Comparison of ENCODE assay signal across 9 mouse cellular contexts in genomic region chr15:78914091-78914822, GRCm38 (mm10). TPM values are rescaled to one million over a fixed set of nuclear protein-coding genes. Genes with fewer than 3 reads are reported as not detected.
DNase-seq lines count a peak whose midpoint lies in the region; ATAC-seq and TF ChIP-seq lines count a peak whose summit lies in the region.
"Had no signal": no experiment of that assay in that cellular context is flagged by ENCODE, and none has a peak within 500 bp of the region (broad histone marks: within the 10 kb centered on the region; RNA-seq: fewer than 3 reads in every experiment).

No protein-coding gene starts in this region.

- H3K4me1 ChIP-seq in heart, postnatal 0 days (ENCODE audit: control insufficient read depth, insufficient read depth), result peaks cover 12% of the 10 kb centered on the region; the same call in 1 of the 2 replicates
- H3K4me1 ChIP-seq in liver, embryonic 15.5 days (replicated peaks), result peaks cover 52% of the 10 kb centered on the region
- peaks cover 11% of the 10 kb centered on the region for H3K4me1 ChIP-seq in small intestine, adult 2 months (ENCODE audit: control insufficient read depth, insufficient read depth, insufficient read length, low read length)

- peak; percentile 69 for ATAC-seq in heart, postnatal 0 days (ENCODE audit: insufficient read depth, low read depth)
- peak; percentile 61 for ATAC-seq in liver, embryonic 15.5 days (ENCODE audit: insufficient read depth)
- ATAC-seq in erythroid progenitor cell, adult 5-6 weeks (replicated peaks; ENCODE audit: low FRiP score, poor library complexity, severe bottlenecking), result no peak

- H3K9me3 ChIP-seq in heart, postnatal 0 days (replicated peaks; ENCODE audit: control insufficient read depth, low read length), result no peaks in the 10 kb centered on the region
- H3K9me3 ChIP-seq in liver, embryonic 15.5 days (replicated peaks), result no peaks in the 10 kb centered on the region

- DNase-seq in gastrocnemius, adult 2 months, result peak; percentile 49
- DNase-seq in gastrocnemius, adult 18-20 months (ENCODE audit: low spot score), result no peak
- peak; percentile 81 to 83 for DNase-seq in cerebellum, postnatal 10 days
- no peak for DNase-seq in heart, postnatal 0 days (ENCODE audit: low spot score)

- no peak for TF ChIP-seq POLR2A in small intestine, adult 2 months (IDR thresholded peaks at IDR 0.05; ENCODE audit: low read depth, low read length)

- peak overlapping the region; percentile 63 for H3K27ac ChIP-seq in gastrocnemius, adult 2 months
- 0 out of 2 replicates have a peak overlapping the region, but pooled peaks have one; percentile 18 for H3K27ac ChIP-seq in heart, postnatal 0 days (ENCODE audit: low read depth)
- H3K27ac ChIP-seq in liver, embryonic 15.5 days (replicated peaks), result peak overlapping the region; percentile 70
- H3K27ac ChIP-seq in small intestine, adult 2 months (ENCODE audit: insufficient read depth, low read depth, low read length), result no peak overlapping the region

- peaks cover 37% of the 10 kb centered on the region for H3K79me2 ChIP-seq in C2C12 (ENCODE audit: control insufficient read depth, insufficient read depth)

- H3ac ChIP-seq in C2C12 (ENCODE audit: control insufficient read depth, insufficient read length, low read depth), result peak overlapping the region; percentile 60

- H3K27me3 ChIP-seq in C2C12 (ENCODE audit: control insufficient read depth, insufficient read depth, insufficient read length), result no peaks in the 10 kb centered on the region
- H3K27me3 ChIP-seq in heart, postnatal 0 days (ENCODE audit: control insufficient read depth, insufficient read depth, low read length), result no peaks in the 10 kb centered on the region
- 0 out of 2 replicates have a peak, but pooled peaks cover 6% of the 10 kb centered on the region for H3K27me3 ChIP-seq in liver, embryonic 15.5 days
- H3K27me3 ChIP-seq in small intestine, adult 2 months (ENCODE audit: control insufficient read depth, insufficient read depth, low read length), result no peaks in the 10 kb centered on the region

- intact Hi-C loops in gastrocnemius, adult 2 months (cut with DNase I), result loop anchor here (5.0 kb wide), 1 partner anchor 158 kb away; no protein-coding TSS in a partner anchor

- under 1% methylated on average over 83 of the region's 87 CpGs for WGBS in heart, postnatal 0 days
- under 1% methylated on average over 87 of the region's 87 CpGs for WGBS in liver, embryonic 15.5 days (ENCODE audit: insufficient replicate concordance)
- WGBS in small intestine, adult 2 months, result 2% methylated on average over 87 of the region's 87 CpGs

- H3K4me3 ChIP-seq in gastrocnemius, adult 2 months, result peak overlapping the region; percentile 74
- peak overlapping the region; percentile 69 for H3K4me3 ChIP-seq in C2C12 (ENCODE audit: insufficient read depth, poor library complexity, severe bottlenecking)
- peak overlapping the region; percentile 54 for H3K4me3 ChIP-seq in heart, postnatal 0 days (ENCODE audit: low read depth, low read length)
- H3K4me3 ChIP-seq in liver, embryonic 15.5 days (replicated peaks), result peak overlapping the region; percentile 68
- H3K4me3 ChIP-seq in small intestine, adult 2 months (ENCODE audit: low read depth, low read length), result peak overlapping the region; percentile 61

- H3K79me3 ChIP-seq in C2C12 (ENCODE audit: low read depth), result peaks cover 10% of the 10 kb centered on the region

- no peak for TF ChIP-seq CTCF in gastrocnemius, adult 2 months (IDR thresholded peaks at IDR 0.05)
- no peak for TF ChIP-seq CTCF in C2C12 (IDR thresholded peaks at IDR 0.05; ENCODE audit: control insufficient read depth, insufficient read depth, insufficient read length)
- no peak for TF ChIP-seq CTCF in heart, postnatal 0 days (IDR thresholded peaks at IDR 0.05; ENCODE audit: low read depth)
- TF ChIP-seq CTCF in small intestine, adult 2 months (IDR thresholded peaks at IDR 0.05; ENCODE audit: extremely low read depth, insufficient read length, insufficient replicate concordance, low read depth, low read length), result no peak

- peak overlapping the region; percentile 96 for H3K4me2 ChIP-seq in heart, postnatal 0 days (ENCODE audit: low read depth, low read length)
- H3K4me2 ChIP-seq in liver, embryonic 15.5 days, result peak overlapping the region; percentile 100

- peaks cover 27% of the 10 kb centered on the region for H3K36me3 ChIP-seq in C2C12 (ENCODE audit: control insufficient read depth, insufficient read depth)
- peaks cover 23% of the 10 kb centered on the region for H3K36me3 ChIP-seq in heart, postnatal 0 days (replicated peaks; ENCODE audit: control insufficient read depth, insufficient read depth, low read length)
- H3K36me3 ChIP-seq in liver, embryonic 15.5 days (replicated peaks), result peaks cover 34% of the 10 kb centered on the region
- H3K36me3 ChIP-seq in small intestine, adult 2 months (ENCODE audit: control insufficient read depth, insufficient read depth, low read length), result peaks cover 8% of the 10 kb centered on the region; the same call in 1 of the 2 replicates

- H3K9ac ChIP-seq in heart, postnatal 0 days (replicated peaks; ENCODE audit: low read depth, low read length), result peak overlapping the region; percentile 53
- peak overlapping the region; percentile 69 for H3K9ac ChIP-seq in liver, embryonic 15.5 days

- no peak for TF ChIP-seq EP300 in heart, postnatal 0 days (IDR thresholded peaks at IDR 0.05; ENCODE audit: low read depth)

TF ChIP-seq in C2C12, 6 proteins besides CTCF, POLR2A, EP300 and RAD21:
- TF ChIP-seq USF1 (IDR thresholded peaks at IDR 0.05; ENCODE audit: low read depth) (no peak), MYOD1 (IDR thresholded peaks at IDR 0.05; ENCODE audit: control insufficient read depth, insufficient read length, low read depth) (no peak), CEBPB (IDR thresholded peaks at IDR 0.05; ENCODE audit: low read depth) (no peak), MYOG (IDR thresholded peaks at IDR 0.05; ENCODE audit: control insufficient read depth, extremely low read depth, insufficient read length) (no peak), FOSL1 (IDR thresholded peaks at IDR 0.05; ENCODE audit: insufficient read depth, low read length, poor library complexity, severe bottlenecking) (no peak), MAX (IDR thresholded peaks at IDR 0.05) (no peak)

RNA-seq across cellular contexts. Expression of gene Pdxp, which starts 0.5 kb away (rescaled TPM):
- 1 to 10 TPM; 1.1 to 1.4 TPM for total RNA-seq in gastrocnemius, adult 2 months (2021)
- 1 to 10 TPM; 1.3 to 1.9 TPM for total RNA-seq in gastrocnemius, adult 18-20 months (2021)
- 25.1 TPM for polyA plus RNA-seq in C2C12 (2012; fragmentation: generic; extraction: Trizol)
- 25.8 and 46.0 TPM in 2 replicates for total RNA-seq in heart, postnatal 0 days (2014; rRNA removed; ENCODE audit: low replicate concordance)
- 7.7 and 8.3 TPM in 2 replicates for polyA plus RNA-seq in heart, postnatal 0 days (2015; fragmentation: Nextera tagmentation; extraction: Ambion mirVana)
- 5.4 and 5.6 TPM in 2 replicates for polyA plus RNA-seq in liver, embryonic 15.5 days (2015; fragmentation: Nextera tagmentation; extraction: Ambion mirVana)
- 3.9 and 4.2 TPM in 2 replicates for polyA plus RNA-seq in small intestine, adult 2 months (2012; rRNA removed)
- total RNA-seq in erythroid progenitor cell, adult 5-6 weeks (2015; ENCODE audit: low replicate concordance), result 0.72 and 2.1 TPM in 2 replicates
- total RNA-seq in erythroid progenitor cell, adult 5-6 weeks (2017; ENCODE audit: low replicate concordance), result 1.4 TPM in 1 of 2 replicates, not detected in the other

RNA-seq across cellular contexts. Expression of gene Lgals1, which starts 12.3 kb away (rescaled TPM):
- total RNA-seq in gastrocnemius, adult 2 months (2021), result 100 to 1,000 TPM; 197 to 272 TPM
- total RNA-seq in gastrocnemius, adult 18-20 months (2021), result 100 to 1,000 TPM; 229 to 364 TPM
- 18,755 TPM for polyA plus RNA-seq in C2C12 (2012; fragmentation: generic; extraction: Trizol)
- total RNA-seq in heart, postnatal 0 days (2014; rRNA removed; ENCODE audit: low replicate concordance), result 460 and 709 TPM in 2 replicates
- polyA plus RNA-seq in heart, postnatal 0 days (2015; fragmentation: Nextera tagmentation; extraction: Ambion mirVana), result 800 and 870 TPM in 2 replicates
- 315 and 397 TPM in 2 replicates for polyA plus RNA-seq in liver, embryonic 15.5 days (2015; fragmentation: Nextera tagmentation; extraction: Ambion mirVana)
- polyA plus RNA-seq in small intestine, adult 2 months (2012; rRNA removed), result 51.7 and 77.0 TPM in 2 replicates
- total RNA-seq in erythroid progenitor cell, adult 5-6 weeks (2015; ENCODE audit: low replicate concordance), result 66.7 and 92.6 TPM in 2 replicates
- 67.5 and 70.4 TPM in 2 replicates for total RNA-seq in erythroid progenitor cell, adult 5-6 weeks (2017; ENCODE audit: low replicate concordance)

RNA-seq across cellular contexts. Expression of gene Sh3bp1, which starts 14.7 kb away (rescaled TPM):
- 1 to 10 TPM; 1.4 to 2.0 TPM for total RNA-seq in gastrocnemius, adult 2 months (2021)
- total RNA-seq in gastrocnemius, adult 18-20 months (2021), result 1 to 10 TPM; 1.0 to 1.9 TPM
- 23.4 TPM for polyA plus RNA-seq in C2C12 (2012; fragmentation: generic; extraction: Trizol)
- total RNA-seq in heart, postnatal 0 days (2014; rRNA removed; ENCODE audit: low replicate concordance), result 9.8 and 11.7 TPM in 2 replicates
- polyA plus RNA-seq in heart, postnatal 0 days (2015; fragmentation: Nextera tagmentation; extraction: Ambion mirVana), result 6.4 and 7.0 TPM in 2 replicates
- polyA plus RNA-seq in liver, embryonic 15.5 days (2015; fragmentation: Nextera tagmentation; extraction: Ambion mirVana), result 14.4 and 15.3 TPM in 2 replicates
- 41.3 and 48.8 TPM in 2 replicates for polyA plus RNA-seq in small intestine, adult 2 months (2012; rRNA removed)
- total RNA-seq in erythroid progenitor cell, adult 5-6 weeks (2015; ENCODE audit: low replicate concordance), result 17.7 and 21.4 TPM in 2 replicates
- total RNA-seq in erythroid progenitor cell, adult 5-6 weeks (2017; ENCODE audit: low replicate concordance), result 0.26 and 7.1 TPM in 2 replicates

RNA-seq across cellular contexts. Expression of gene Gm49510, which starts 14.8 kb away (rescaled TPM):
- under 1 TPM in 1 of 2 experiments, not detected in 1; 0.13 TPM for total RNA-seq in gastrocnemius, adult 2 months (2021)
- total RNA-seq in gastrocnemius, adult 18-20 months (2021), result not detected
- 0.07 TPM for polyA plus RNA-seq in C2C12 (2012; fragmentation: generic; extraction: Trizol)
- total RNA-seq in heart, postnatal 0 days (2014; rRNA removed; ENCODE audit: low replicate concordance), result 0.73 TPM in 1 of 2 replicates, not detected in the other
- polyA plus RNA-seq in heart, postnatal 0 days (2015; fragmentation: Nextera tagmentation; extraction: Ambion mirVana), result 0.08 and 0.18 TPM in 2 replicates
- 0.08 and 0.26 TPM in 2 replicates for polyA plus RNA-seq in liver, embryonic 15.5 days (2015; fragmentation: Nextera tagmentation; extraction: Ambion mirVana)
- polyA plus RNA-seq in small intestine, adult 2 months (2012; rRNA removed), result 0.13 TPM in 1 of 2 replicates, not detected in the other
- total RNA-seq in erythroid progenitor cell, adult 5-6 weeks (2015; ENCODE audit: low replicate concordance), result 1.3 TPM in 1 of 2 replicates, not detected in the other
- total RNA-seq in erythroid progenitor cell, adult 5-6 weeks (2017; ENCODE audit: low replicate concordance), result not detected in 2 replicates
- polyA plus RNA-seq: gonadal fat pad, adult 2 months had no signal

RNA-seq across cellular contexts. Expression of gene Nol12, which starts 20.5 kb away (rescaled TPM):
- 10 to 100 TPM; 20.6 to 22.3 TPM for total RNA-seq in gastrocnemius, adult 2 months (2021)
- total RNA-seq in gastrocnemius, adult 18-20 months (2021), result 10 to 100 TPM; 26.4 to 29.1 TPM
- polyA plus RNA-seq in C2C12 (2012; fragmentation: generic; extraction: Trizol), result 108 TPM
- 3.4 TPM in 1 of 2 replicates, not detected in the other for total RNA-seq in heart, postnatal 0 days (2014; rRNA removed; ENCODE audit: low replicate concordance)
- polyA plus RNA-seq in heart, postnatal 0 days (2015; fragmentation: Nextera tagmentation; extraction: Ambion mirVana), result 23.3 TPM in 2 replicates
- 24.5 and 26.2 TPM in 2 replicates for polyA plus RNA-seq in liver, embryonic 15.5 days (2015; fragmentation: Nextera tagmentation; extraction: Ambion mirVana)
- polyA plus RNA-seq in small intestine, adult 2 months (2012; rRNA removed), result 7.3 and 11.7 TPM in 2 replicates
- total RNA-seq in erythroid progenitor cell, adult 5-6 weeks (2015; ENCODE audit: low replicate concordance), result 12.6 and 22.6 TPM in 2 replicates
- total RNA-seq in erythroid progenitor cell, adult 5-6 weeks (2017; ENCODE audit: low replicate concordance), result 6.8 and 11.2 TPM in 2 replicates

Comparison
In these comparisons a context has a peak if more than half of its experiments do, and no peak if none do; other contexts are left out.
1. DNase-seq: peak in gastrocnemius, adult 2 months (single experiment) and cerebellum, postnatal 10 days (2 of 2); none in gastrocnemius, adult 18-20 months (single experiment) and heart, postnatal 0 days (single experiment).
2. Peak in every context shown above with its lines, with median percentiles within 50 percentile points of each other: H3K4me3 ChIP-seq.